Mouse (Mus musculus) myocyte (in vitro differentiated cells): ENCODE data around the gene Ankrd39. TPM values are rescaled to one million over a fixed set of nuclear protein-coding genes. Genes with fewer than 3 reads are reported as not detected.

Experiments used
- H3K27me3 ChIP-seq: one replicate; pipeline ENCODE4 v1.6.1; 2011; ENCODE audit not compliant: control insufficient read depth, insufficient read depth, insufficient read length
- H3K36me3 ChIP-seq: one replicate; pipeline ENCODE4 v1.6.1; 2011; ENCODE audit not compliant: control insufficient read depth, insufficient read depth
- H3K4me2 ChIP-seq: one replicate; pipeline ENCODE4 v1.6.1; 2011; ENCODE audit warnings: low read depth, control low read depth
- H3K4me3 ChIP-seq: one replicate; pipeline ENCODE4 v1.5.1; 2011; ENCODE audit warnings: mild to moderate bottlenecking, control low read depth, moderate library complexity
- H3K79me2 ChIP-seq: one replicate; pipeline ENCODE4 v1.6.1; 2011; ENCODE audit not compliant: control insufficient read depth, insufficient read depth
- H3ac ChIP-seq: one replicate; pipeline ENCODE4 v1.6.1; 2011; ENCODE audit not compliant: control insufficient read depth, insufficient read length
- CEBPB ChIP-seq: IDR thresholded peaks from 2 replicates; pipeline ENCODE4 v1.6.1; 2011; ENCODE audit warnings: mild to moderate bottlenecking, moderate library complexity; ENCODE audit not compliant: poor library complexity, insufficient read depth, severe bottlenecking
- E2F4 ChIP-seq: IDR thresholded peaks from one replicate; pipeline ENCODE4 v1.6.1; 2011; ENCODE audit warnings: mild to moderate bottlenecking, control low read depth, moderate library complexity; ENCODE audit not compliant: insufficient read depth
- MAX ChIP-seq: IDR thresholded peaks from one replicate; pipeline ENCODE4 v1.6.1; 2011; ENCODE audit warnings: low read depth, mild to moderate bottlenecking, control low read depth
- MYOD1 ChIP-seq, 3 experiments: IDR thresholded peaks; one replicate each; pipeline ENCODE4 v1.6.1; 2011; ENCODE audit warnings: control low read depth in 2 of 3, low read depth in 2 of 3, mild to moderate bottlenecking in 2 of 3, moderate library complexity in 1 of 3; ENCODE audit not compliant: insufficient read length in 2 of 3, control insufficient read depth in 1 of 3
- MYOG ChIP-seq, 3 experiments: IDR thresholded peaks; one replicate each; pipeline ENCODE4 v1.6.1; 2011; ENCODE audit warnings: control low read depth in 2 of 3, low read depth in 2 of 3, mild to moderate bottlenecking in 2 of 3; ENCODE audit not compliant: insufficient read length in 2 of 3, control insufficient read depth in 1 of 3, insufficient read depth in 1 of 3
- POLR2A ChIP-seq: IDR thresholded peaks from one replicate; pipeline ENCODE4 v1.6.1; 2011; ENCODE audit warnings: low read depth, mild to moderate bottlenecking, control low read depth, moderate library complexity; ENCODE audit not compliant: insufficient read length
- POLR2AphosphoS2 ChIP-seq: IDR thresholded peaks from one replicate; pipeline ENCODE4 v1.6.1; 2011; ENCODE audit warnings: low read depth, control low read depth; ENCODE audit not compliant: insufficient read length
- REST ChIP-seq: IDR thresholded peaks from one replicate; pipeline ENCODE4 v1.6.1; 2011; ENCODE audit warnings: mild to moderate bottlenecking, control low read depth, moderate library complexity; ENCODE audit not compliant: insufficient read depth, insufficient read length
- SRF ChIP-seq: IDR thresholded peaks from one replicate; pipeline ENCODE4 v1.6.1; 2011; ENCODE audit warnings: low read depth; ENCODE audit not compliant: control insufficient read depth, insufficient read length
- TCF12 ChIP-seq: IDR thresholded peaks from one replicate; pipeline ENCODE4 v1.6.1; 2011; ENCODE audit warnings: mild to moderate bottlenecking, control low read depth; ENCODE audit not compliant: poor library complexity, insufficient read depth, severe bottlenecking
- TCF3 ChIP-seq: IDR thresholded peaks from one replicate; pipeline ENCODE4 v1.6.1; 2011; ENCODE audit warnings: low read depth, control low read depth; ENCODE audit not compliant: insufficient read length
- USF1 ChIP-seq: IDR thresholded peaks from one replicate; pipeline ENCODE4 v1.6.1; 2011; ENCODE audit warnings: low read depth, mild to moderate bottlenecking, control low read depth, moderate library complexity
- polyA plus RNA-seq: library from polyadenylated mRNA; unstranded; fragments of >200 nt; fragmentation: generic; extraction: Trizol; gene quantifications from one replicate; pipeline ENCODE4 v1.2.1, GENCODE M21; 2012; ENCODE audit warnings: missing spikeins

Ankrd39 gene
- polyA plus RNA-seq, 1 experiment = 17.9 TPM

GRCm38 (mm10) chr1:36568776-36569175 is 21.5 kb upstream of the Ankrd39 start:
- Histone ChIP-seq H3K79me2 (no peaks in the 10 kb centered on the region), H3K4me3 (no peak overlapping the region), H3K27me3 (no peaks in the 10 kb centered on the region), H3K36me3 (no peaks in the 10 kb centered on the region), H3ac (no peak overlapping the region), H3K4me2 (peak overlapping the region; percentile 22)
- no peak for TF ChIP-seq SRF
- TF ChIP-seq POLR2A = no peak
- TF ChIP-seq MYOG (IDR thresholded peaks at IDR 0.05; ENCODE audit: control insufficient read depth in 1 of 3, insufficient read depth in 1 of 3, insufficient read length in 2 of 3, low read depth in 2 of 3) = no peak
- no peak for TF ChIP-seq POLR2AphosphoS2
- peak in 1 of 3 experiments; percentile 5 for TF ChIP-seq MYOD1 (IDR thresholded peaks at IDR 0.05; ENCODE audit: control insufficient read depth in 1 of 3, insufficient read length in 2 of 3, low read depth in 2 of 3)

- no peak overlapping the region for H3K4me3 ChIP-seq
Observed at GRCm38 (mm10) chr1:36567818-36568603, 20.8 kb upstream of the Ankrd39 start.

GRCm38 (mm10) chr1:36566425-36566824 is 19.2 kb upstream of the Ankrd39 start:
- H3K4me3 ChIP-seq = no peak overlapping the region
- no peaks in the 10 kb centered on the region for H3K36me3 ChIP-seq
- no peak overlapping the region for H3ac ChIP-seq
- no peaks in the 10 kb centered on the region for H3K27me3 ChIP-seq
- no peak for TF ChIP-seq REST
- no peak for TF ChIP-seq POLR2A
- TF ChIP-seq CEBPB = no peak
- no peaks in the 10 kb centered on the region for H3K79me2 ChIP-seq
- H3K4me2 ChIP-seq = no peak overlapping the region

More at GRCm38 (mm10) chr1:36567818-36568603, 20.8 kb upstream of the Ankrd39 start:
- Histone ChIP-seq H3ac (no peak overlapping the region), H3K4me2 (peak overlapping the region; percentile 22), H3K79me2 (no peaks in the 10 kb centered on the region), H3K27me3 (no peaks in the 10 kb centered on the region), H3K36me3 (no peaks in the 10 kb centered on the region)
- TF ChIP-seq POLR2A = no peak
- no peak for TF ChIP-seq E2F4
- no peak for TF ChIP-seq REST
- TF ChIP-seq TCF3 = no peak
- no peak for TF ChIP-seq MAX
- no peak for TF ChIP-seq USF1
- no peak for TF ChIP-seq CEBPB
- no peak for TF ChIP-seq MYOG (IDR thresholded peaks at IDR 0.05; ENCODE audit: control insufficient read depth in 1 of 3, insufficient read depth in 1 of 3, insufficient read length in 2 of 3, low read depth in 2 of 3)
- TF ChIP-seq POLR2AphosphoS2 = no peak
- TF ChIP-seq SRF = no peak
- TF ChIP-seq MYOD1 (IDR thresholded peaks at IDR 0.05; ENCODE audit: control insufficient read depth in 1 of 3, insufficient read length in 2 of 3, low read depth in 2 of 3) = no peak
- TF ChIP-seq TCF12 = no peak

GRCm38 (mm10) chr1:36564101-36564500 is 16.9 kb upstream of the Ankrd39 start:
- Histone ChIP-seq H3K27me3 (no peaks in the 10 kb centered on the region), H3ac (no peak overlapping the region), H3K4me3 (no peak overlapping the region), H3K79me2 (no peaks in the 10 kb centered on the region), H3K4me2 (peak overlapping the region; percentile 98), H3K36me3 (no peaks in the 10 kb centered on the region)
- no peak for TF ChIP-seq REST
- TF ChIP-seq TCF3 = peak; percentile 80
- TF ChIP-seq SRF = no peak
- peak in 1 of 3 experiments; percentile 80 for TF ChIP-seq MYOD1 (IDR thresholded peaks at IDR 0.05; ENCODE audit: control insufficient read depth in 1 of 3, insufficient read length in 2 of 3, low read depth in 2 of 3)
- no peak for TF ChIP-seq CEBPB
- TF ChIP-seq USF1 = no peak
- TF ChIP-seq POLR2AphosphoS2 = peak; percentile 17
- peak; percentile 37 to 76 (median 39) for TF ChIP-seq MYOG (IDR thresholded peaks at IDR 0.05; ENCODE audit: control insufficient read depth in 1 of 3, insufficient read depth in 1 of 3, insufficient read length in 2 of 3, low read depth in 2 of 3)
- no peak for TF ChIP-seq E2F4
- peak; percentile 79 for TF ChIP-seq TCF12
- TF ChIP-seq MAX = no peak
- no peak for TF ChIP-seq POLR2A

GRCm38 (mm10) chr1:36563632-36564031 is 16.4 kb upstream of the Ankrd39 start:
- no peak overlapping the region for H3K4me3 ChIP-seq
- H3K36me3 ChIP-seq = no peaks in the 10 kb centered on the region
- H3K4me2 ChIP-seq = peak overlapping the region; percentile 98
- H3K79me2 ChIP-seq = no peaks in the 10 kb centered on the region
- TF ChIP-seq MAX (no peak), MYOG (IDR thresholded peaks at IDR 0.05; ENCODE audit: control insufficient read depth in 1 of 3, insufficient read depth in 1 of 3, insufficient read length in 2 of 3, low read depth in 2 of 3) (peak in 1 of 3 experiments; percentile 30)
- H3ac ChIP-seq = no peak overlapping the region
- no peaks in the 10 kb centered on the region for H3K27me3 ChIP-seq
